8 mouse cellular contexts compared by ENCODE assay signal in the genomic region with DNA sequence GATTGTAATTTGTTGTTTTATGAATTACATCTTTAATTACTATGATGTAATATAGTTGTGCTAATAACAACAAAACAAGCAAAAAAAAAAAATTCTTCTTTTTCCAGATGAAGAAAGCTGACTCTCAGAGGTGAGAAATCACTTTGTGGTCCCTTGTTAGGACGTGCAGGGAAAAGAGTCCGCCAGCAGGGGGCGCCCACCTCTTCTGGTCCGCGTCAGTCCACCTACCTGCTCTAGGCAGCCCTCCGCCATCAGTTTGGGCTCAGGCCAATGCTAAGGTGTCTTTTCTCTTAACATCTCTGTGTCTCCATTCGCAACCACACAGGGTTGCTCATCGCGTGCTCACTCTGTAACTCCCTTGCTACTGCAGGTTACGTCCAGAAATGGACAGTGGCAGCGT. TPM values are rescaled to one million over a fixed set of nuclear protein-coding genes. Genes with fewer than 3 reads are reported as not detected.
DNase-seq lines count a peak whose midpoint lies in the region; ATAC-seq lines count a peak whose summit lies in the region.

No protein-coding gene starts in this region.

- H3K27me3 ChIP-seq in hindbrain, embryonic 16.5 days (replicated peaks; ENCODE audit: control insufficient read depth, insufficient read depth, low read length), result no peaks in the 10 kb centered on the region; the same call in 1 of the 2 replicates
- peaks cover 3% of the 10 kb centered on the region for H3K27me3 ChIP-seq in midbrain, embryonic 11.5 days (ENCODE audit: control insufficient read depth, insufficient read depth, low read length)

- H3K9me3 ChIP-seq in hindbrain, embryonic 16.5 days (ENCODE audit: control insufficient read depth, low read length), result no peaks in the 10 kb centered on the region
- H3K9me3 ChIP-seq in midbrain, embryonic 11.5 days (ENCODE audit: control insufficient read depth, low read length), result no peaks in the 10 kb centered on the region

- WGBS in hindbrain, embryonic 16.5 days, result 14% methylated on average over 11 of the region's 11 CpGs
- 16% methylated on average over 11 of the region's 11 CpGs for whole genome bisulfite sequencing in midbrain, embryonic 11.5 days

- no peak overlapping the region for H3K27ac ChIP-seq in hindbrain, embryonic 16.5 days (ENCODE audit: low read depth, low read length)
- H3K27ac ChIP-seq in midbrain, embryonic 11.5 days (ENCODE audit: low read depth, low read length), result no peak overlapping the region

- DNase-seq in WW6 (ENCODE audit: low read depth, low spot score), result peak; percentile 34
- peak; percentile 57 to 79 for DNase-seq in cerebellum, adult 18-20 months
- DNase-seq in left cerebral cortex, adult 8-10 months (ENCODE audit: low spot score in 2 of 2), result peak; percentile 30 to 65
- DNase-seq in midbrain, embryonic 11.5 days (ENCODE audit: low spot score, missing footprints), result peak; percentile 96
- DNase-seq in skeletal muscle tissue, adult 2 months (ENCODE audit: low read depth, low spot score), result peak; percentile 41

- H3K4me1 ChIP-seq in hindbrain, embryonic 16.5 days (ENCODE audit: control insufficient read depth, insufficient read depth, low read depth, low read length), result peaks cover 4% of the 10 kb centered on the region
- peaks cover 3% of the 10 kb centered on the region for H3K4me1 ChIP-seq in midbrain, embryonic 11.5 days (ENCODE audit: control insufficient read depth, insufficient read depth, low read length)

- H3K36me3 ChIP-seq in hindbrain, embryonic 16.5 days (ENCODE audit: control insufficient read depth, insufficient read depth, low read length), result no peaks in the 10 kb centered on the region
- no peaks in the 10 kb centered on the region for H3K36me3 ChIP-seq in midbrain, embryonic 11.5 days (ENCODE audit: control insufficient read depth, insufficient read depth, low read length)

- H3K4me3 ChIP-seq in hindbrain, embryonic 16.5 days (ENCODE audit: low read length), result no peak overlapping the region
- no peak overlapping the region for H3K4me3 ChIP-seq in midbrain, embryonic 11.5 days (ENCODE audit: low read depth, low read length)

- ATAC-seq in frontal cortex, adult (ENCODE audit: low TSS enrichment), result peak; percentile 58; the same call in 1 of the 2 replicates
- ATAC-seq in hindbrain, embryonic 16.5 days, result peak; percentile 70; the same call in 1 of the 2 replicates
- peak; percentile 70 for ATAC-seq in midbrain, embryonic 11.5 days (ENCODE audit: low FRiP score)
- no peak for ATAC-seq in activated CD4-positive, CD25-positive, alpha-beta regulatory T cell, adult 4 months

- no peak overlapping the region for H3K9ac ChIP-seq in hindbrain, embryonic 16.5 days (ENCODE audit: low read depth, low read length)
- H3K9ac ChIP-seq in midbrain, embryonic 11.5 days (ENCODE audit: low read length), result no peak overlapping the region

- H3K4me2 ChIP-seq in hindbrain, embryonic 16.5 days (ENCODE audit: low read length), result peak overlapping the region; percentile 19; the same call in 1 of the 2 replicates
- no peak overlapping the region for H3K4me2 ChIP-seq in midbrain, embryonic 11.5 days

RNA-seq across cellular contexts. Expression of a gene that starts 5.9 kb away (rescaled TPM):
- 4.7 and 7.2 TPM in 2 replicates for polyA plus RNA-seq in hindbrain, embryonic 16.5 days (2015; fragmentation: Nextera tagmentation; extraction: Ambion mirVana)
- total RNA-seq in left cerebral cortex, adult 8-10 months (2022), result 10 to 100 TPM; 19.2 to 26.1 (median 22.1) TPM
- 9.7 TPM in 2 replicates for polyA plus RNA-seq in midbrain, embryonic 11.5 days (2014; fragmentation: Nextera tagmentation; extraction: Ambion mirVana)
- polyA plus RNA-seq in activated CD4-positive, CD25-positive, alpha-beta regulatory T cell, adult 4 months (2017; shearing (Covaris generic)), result under 1 TPM in 1 of 2 experiments, not detected in 1; 0.13 TPM

Comparison
In these comparisons a context has a peak if more than half of its experiments do, and no peak if none do; other contexts are left out.
1. DNase-seq: peak in every context shown above with its lines; median percentile 96 in midbrain, embryonic 11.5 days; 68 in cerebellum, adult 18-20 months; 48 in left cerebral cortex, adult 8-10 months; 41 in skeletal muscle tissue, adult 2 months; 34 in WW6.